Mouse (Mus musculus) stomach, postnatal 0 days (tissue): ENCODE measurements around the gene Gabrb3. TPM values are rescaled to one million over a fixed set of nuclear protein-coding genes. Genes with fewer than 3 reads are reported as not detected.

ENCODE experiments used
- ATAC-seq: fragments of 200-750 bp; cut with Nextera tagmentation; 2 replicates; pipeline ENCODE4 v1.8.0; 2017; ENCODE audit not compliant: low FRiP score, low TSS enrichment
- DNase-seq: peaks from one replicate; pipeline ENCODE4 v3.0.0-alpha.2; 2016; ENCODE audit warnings: low spot score
- H3K27ac ChIP-seq: fragments of 300-500 bp; sonication (generic); replicated peaks from 2 replicates; pipeline ENCODE4 v1.5.1; 2014; ENCODE audit warnings: mild to moderate bottlenecking, control low read depth
- H3K27me3 ChIP-seq: fragments of 300-500 bp; sonication (generic); 2 replicates; pipeline ENCODE4 v1.6.1; 2014; ENCODE audit warnings: low read length; ENCODE audit not compliant: control insufficient read depth, insufficient read depth
- H3K36me3 ChIP-seq: fragments of 300-500 bp; sonication (generic); 2 replicates; pipeline ENCODE4 v1.6.1; 2014; ENCODE audit warnings: low read length, mixed read lengths; ENCODE audit not compliant: control insufficient read depth, insufficient read depth
- H3K4me1 ChIP-seq: fragments of 300-500 bp; sonication (generic); replicated peaks from 2 replicates; pipeline ENCODE4 v1.6.1; 2014; ENCODE audit warnings: antibody characterized with exemption; ENCODE audit not compliant: control insufficient read depth, insufficient read depth
- H3K4me2 ChIP-seq: fragments of 300-500 bp; sonication (generic); replicated peaks from 2 replicates; pipeline ENCODE4 v1.6.1; 2014; ENCODE audit warnings: low read depth, mild to moderate bottlenecking, control low read depth, moderate library complexity
- H3K4me3 ChIP-seq: fragments of 300-500 bp; sonication (generic); 2 replicates; pipeline ENCODE4 v1.5.1; 2014; ENCODE audit warnings: low read depth, low read length, control low read depth
- H3K9ac ChIP-seq: fragments of 300-500 bp; sonication (generic); 2 replicates; pipeline ENCODE4 v1.6.1; 2014; ENCODE audit warnings: mild to moderate bottlenecking, low read length, control low read depth, mixed read lengths
- H3K9me3 ChIP-seq: fragments of 300-500 bp; sonication (generic); 2 replicates; pipeline ENCODE4 v1.6.1; 2016; ENCODE audit warnings: low read length; ENCODE audit not compliant: control insufficient read depth
- CTCF ChIP-seq: IDR thresholded peaks from 2 replicates; pipeline ENCODE4 v1.5.1; 2016; ENCODE audit warnings: antibody characterized with exemption, low read depth, mild to moderate bottlenecking, moderate library complexity
- EP300 ChIP-seq: optimal IDR thresholded peaks from 2 replicates; pipeline ENCODE3; 2016; ENCODE audit warnings: antibody characterized with exemption
- WGBS: fragments of 180-500 bp; shearing (Covaris S2); extraction: QIAGEN DNeasy Blood & Tissue Kit; methylation state at CpG from one replicate; pipeline ENCODE4 v1.1.7; 2014; 5-methylcytosine and 5-hydroxymethylcytosine counted together
- microRNA-seq: library from miRNA; unstranded; fragments of <30 nt; microRNA quantifications from one replicate; pipeline ENCODE4, GENCODE M21; 2016
- polyA plus RNA-seq: library from polyadenylated mRNA; unstranded; fragments of >200 nt; fragmentation: Nextera tagmentation; extraction: Ambion mirVana; gene quantifications from 2 replicates; pipeline ENCODE4 v1.2.1, GENCODE M21; 2015

The Gabrb3 gene
- polyA plus RNA-seq, 1 experiment from 2014 or later = 0.80 TPM

GRCm38 (mm10) chr7:57842383-57842896 is 422.9 kb downstream of the Gabrb3 start:
- WGBS = 71% methylated on average over 1 of the region's 1 CpGs
- no peaks in the 10 kb centered on the region for H3K36me3 ChIP-seq
- H3K27me3 ChIP-seq = no peaks in the 10 kb centered on the region
- no peaks in the 10 kb centered on the region for H3K4me1 ChIP-seq
- DNase-seq (no peak), ATAC-seq (no peak)
- no peak overlapping the region for H3K4me2 ChIP-seq
- H3K9me3 ChIP-seq = no peaks in the 10 kb centered on the region
- H3K4me3 ChIP-seq = no peak overlapping the region
- no peak overlapping the region for H3K9ac ChIP-seq
- TF ChIP-seq EP300 (no peak), CTCF (no peak)
- no peak overlapping the region for H3K27ac ChIP-seq

DNA sequence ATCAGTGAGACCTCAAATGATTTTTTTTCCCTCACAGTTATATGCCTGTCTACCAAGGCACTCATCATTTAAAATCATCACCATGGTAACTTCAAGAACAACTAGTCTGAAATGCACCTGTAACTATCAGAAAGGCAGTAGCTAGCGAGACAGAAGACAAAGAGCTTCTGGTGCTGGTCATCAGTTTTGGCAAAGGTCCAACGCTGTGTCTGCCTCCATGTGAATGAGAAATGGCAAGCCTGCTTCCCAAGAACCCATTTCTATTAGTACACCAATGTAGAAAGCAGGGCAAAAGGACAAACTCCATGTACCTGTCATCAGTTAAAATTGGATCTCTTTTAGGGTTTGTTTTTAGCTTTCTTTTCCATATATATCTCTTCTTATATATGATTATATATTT is 448.5 kb downstream of the Gabrb3 start:
- H3K4me3 ChIP-seq = no peak overlapping the region
- no peaks in the 10 kb centered on the region for H3K9me3 ChIP-seq
- no peaks in the 10 kb centered on the region for H3K4me1 ChIP-seq
- no peaks in the 10 kb centered on the region for H3K27me3 ChIP-seq
- no peak overlapping the region for H3K9ac ChIP-seq
- H3K36me3 ChIP-seq = no peaks in the 10 kb centered on the region
- WGBS = 39% methylated on average over 2 of the region's 2 CpGs
- DNase-seq (no peak), ATAC-seq (no peak)
- H3K4me2 ChIP-seq = no peak overlapping the region
- no peak overlapping the region for H3K27ac ChIP-seq
- TF ChIP-seq EP300 (no peak), CTCF (no peak)

Small RNA genes lying within 50 kb of the gene (microRNA-seq; reads per million reads assigned to microRNA genes)
- gene Mir6389 = not detected

Other genes starting within 250 kb of the Gabrb3 start
- 0.56 and 0.79 TPM in 2 replicates for gene Gabrg3, start 32.5 kb upstream of the Gabrb3 start, polyA plus RNA-seq
- gene Gabra5, start 90.4 kb downstream of the Gabrb3 start, polyA plus RNA-seq = 0.06 and 0.07 TPM in 2 replicates